Mouse (Mus musculus) erythroblast, embryonic 14.5 days (primary cell): Measurements from ENCODE around the gene Ddost.

Experiments used
- GATA1 ChIP-seq: IDR thresholded peaks from 2 replicates; pipeline ENCODE4 v1.6.1; 2012; ENCODE audit warnings: low read length, inconsistent platforms, mixed read lengths
- TAL1 ChIP-seq: IDR thresholded peaks from 3 replicates; pipeline ENCODE4 v1.6.1; 2012; ENCODE audit warnings: low read length, inconsistent platforms, mixed read lengths

GRCm38 (mm10) chr4:138356141-138356540 lies 51.6 kb downstream of the Ddost start:
- TF ChIP-seq GATA1 (no peak), TAL1 (no peak)
